Mouse (Mus musculus): ENCODE results near the gene Atxn1. TPM values are rescaled to one million over a fixed set of nuclear protein-coding genes. Genes with fewer than 3 reads are reported as not detected.

Atxn1 gene
- polyA plus RNA-seq, 1 experiment from 2014 or later, result 1.6 TPM

DNA sequence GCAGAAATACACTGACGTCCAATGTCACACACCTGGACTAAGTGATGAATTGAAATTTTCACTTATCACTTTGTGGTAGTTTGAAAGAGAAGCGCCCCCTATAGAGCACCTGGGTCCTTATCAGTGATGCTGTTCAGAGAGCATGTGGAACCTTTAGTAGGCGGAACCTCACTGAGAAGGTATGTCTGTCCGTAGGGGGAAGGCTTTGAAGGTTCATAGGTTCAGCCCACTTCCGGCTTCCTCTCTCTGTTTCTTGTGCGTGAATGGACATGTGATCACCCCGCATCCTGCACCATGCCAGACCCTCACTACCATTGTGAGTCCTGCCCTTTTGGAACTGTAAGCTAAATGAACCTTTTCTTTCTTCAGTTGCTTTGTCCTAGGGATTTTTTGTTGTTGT is 29.0 kb downstream of the Atxn1 start:
- no peak for DNase-seq (ENCODE audit: extremely low spot score, low spot score)
- Histone ChIP-seq H3K4me3 (no peak overlapping the region), H3K36me3 (replicated peaks) (peaks cover 3% of the 10 kb centered on the region; the same call in 1 of the 2 replicates), H3K4me1 (no peaks in the 10 kb centered on the region), H3K27ac (no peak overlapping the region), H3K27me3 (ENCODE audit: poor library complexity, severe bottlenecking) (no peaks in the 10 kb centered on the region), H3K9me3 (peaks cover 5% of the 10 kb centered on the region; the same call in 1 of the 2 replicates)
- WGBS, result 80% methylated on average over 7 of the region's 7 CpGs

DNA sequence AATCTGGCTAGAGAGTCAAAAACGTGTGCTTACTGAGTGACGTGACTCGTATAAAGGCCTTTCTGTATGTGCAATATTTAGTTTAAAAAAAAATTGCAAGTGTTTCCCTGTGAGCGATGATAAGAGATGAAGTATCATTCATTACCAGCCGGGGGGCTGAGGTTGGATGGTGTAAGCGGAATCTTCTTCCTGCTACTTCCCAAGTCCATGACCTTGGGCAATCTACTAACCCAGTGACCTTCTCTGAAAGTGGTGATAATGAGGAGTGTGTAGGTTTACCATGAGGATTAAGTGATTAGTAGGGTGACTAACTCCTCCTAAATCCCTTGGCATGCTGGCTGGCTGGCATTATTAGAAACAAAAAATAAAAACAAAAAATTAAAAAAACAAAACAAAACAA is 30.0 kb downstream of the Atxn1 start:
- H3K27ac ChIP-seq, result no peak overlapping the region
- no peak for DNase-seq (ENCODE audit: extremely low spot score, low spot score)
- H3K27me3 ChIP-seq (ENCODE audit: poor library complexity, severe bottlenecking), result no peaks in the 10 kb centered on the region
- H3K36me3 ChIP-seq (replicated peaks), result peaks cover 3% of the 10 kb centered on the region; the same call in 1 of the 2 replicates
- no peak overlapping the region for H3K4me3 ChIP-seq
- peaks cover 2% of the 10 kb centered on the region for H3K4me1 ChIP-seq
- H3K9me3 ChIP-seq, result peaks cover 5% of the 10 kb centered on the region; the same call in 1 of the 2 replicates
- WGBS, result 81% methylated on average over 6 of the region's 6 CpGs

DNA sequence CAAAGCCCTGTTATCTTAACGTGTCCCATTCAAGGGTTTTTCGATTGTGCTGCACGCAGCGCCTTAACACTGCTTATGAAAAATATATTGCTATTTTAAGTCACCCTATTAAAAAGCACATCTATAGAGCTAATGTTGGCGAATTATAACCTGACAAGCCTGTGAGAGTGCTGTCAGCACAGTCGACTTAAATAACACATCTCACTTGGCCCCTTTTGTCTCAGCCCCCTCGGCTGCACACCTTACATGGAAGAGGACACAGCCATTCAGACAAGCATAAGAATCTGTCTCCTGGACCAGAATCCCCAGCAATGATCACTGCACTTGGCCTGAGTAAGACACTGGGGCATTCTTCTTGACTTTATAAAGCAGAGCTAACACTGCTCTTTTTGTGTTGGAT is 30.7 kb downstream of the Atxn1 start:
- WGBS, result 85% methylated on average over 7 of the region's 7 CpGs
- H3K9me3 ChIP-seq, result peaks cover 5% of the 10 kb centered on the region; the same call in 1 of the 2 replicates
- H3K27me3 ChIP-seq (ENCODE audit: poor library complexity, severe bottlenecking), result no peaks in the 10 kb centered on the region
- H3K4me1 ChIP-seq, result peaks cover 9% of the 10 kb centered on the region
- no peak overlapping the region for H3K4me3 ChIP-seq
- no peak for DNase-seq (ENCODE audit: extremely low spot score, low spot score)
- no peak overlapping the region for H3K27ac ChIP-seq
- peaks cover 3% of the 10 kb centered on the region; the same call in 1 of the 2 replicates for H3K36me3 ChIP-seq (replicated peaks)

DNA sequence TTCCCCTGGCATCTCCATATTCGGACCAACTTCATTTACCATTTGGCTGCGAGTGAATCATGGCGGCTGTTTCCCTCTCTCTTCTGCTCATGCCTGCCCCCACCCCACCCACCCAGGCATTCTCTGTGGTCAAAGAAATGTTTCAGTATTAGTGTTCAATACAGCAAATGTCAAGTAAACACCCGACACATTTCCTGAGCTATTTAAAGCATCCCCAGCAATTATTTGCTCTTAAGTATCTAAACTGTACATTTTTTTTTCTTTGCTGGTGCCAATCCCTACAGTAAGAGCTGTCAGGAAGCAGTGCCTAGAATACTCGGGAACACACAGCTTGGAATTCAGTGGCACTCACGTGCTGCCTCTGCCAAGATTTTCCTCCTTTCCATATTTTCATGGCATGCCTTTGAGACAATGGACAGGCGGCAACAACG is 32.3 kb downstream of the Atxn1 start:
- Histone ChIP-seq H3K4me3 (no peak overlapping the region), H3K27ac (no peak overlapping the region), H3K27me3 (ENCODE audit: poor library complexity, severe bottlenecking) (no peaks in the 10 kb centered on the region), H3K9me3 (peaks cover 5% of the 10 kb centered on the region; the same call in 1 of the 2 replicates), H3K4me1 (peaks cover 9% of the 10 kb centered on the region), H3K36me3 (replicated peaks) (peaks cover 3% of the 10 kb centered on the region; the same call in 1 of the 2 replicates)
- DNase-seq (ENCODE audit: extremely low spot score, low spot score), result no peak
- 92% methylated on average over 8 of the region's 8 CpGs for WGBS

DNA sequence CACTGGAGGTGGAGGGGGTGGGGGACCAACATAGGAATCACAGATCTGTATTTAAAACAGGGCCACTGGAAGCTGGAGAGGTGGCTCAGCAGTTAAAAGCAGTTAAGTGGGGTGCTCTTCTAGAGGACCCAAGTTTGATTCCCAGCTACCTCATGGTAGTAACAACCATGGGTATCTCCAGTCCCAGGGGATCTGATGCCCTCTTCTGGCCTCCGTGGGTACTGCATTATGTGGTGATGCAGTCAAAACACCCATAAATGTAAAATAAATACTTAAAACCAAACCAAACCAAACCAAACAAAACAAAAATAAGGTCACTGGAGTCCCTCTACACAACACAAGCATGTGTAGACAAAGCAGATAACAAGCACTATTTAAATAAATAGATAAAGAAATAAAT is 32.9 kb downstream of the Atxn1 start:
- H3K27ac ChIP-seq, result no peak overlapping the region
- H3K36me3 ChIP-seq (replicated peaks), result peaks cover 3% of the 10 kb centered on the region; the same call in 1 of the 2 replicates
- H3K4me1 ChIP-seq, result peaks cover 9% of the 10 kb centered on the region
- no peak for DNase-seq (ENCODE audit: extremely low spot score, low spot score)
- H3K4me3 ChIP-seq, result no peak overlapping the region
- no peaks in the 10 kb centered on the region for H3K27me3 ChIP-seq (ENCODE audit: poor library complexity, severe bottlenecking)
- WGBS, result 50% methylated on average over 1 of the region's 1 CpGs
- H3K9me3 ChIP-seq, result peaks cover 5% of the 10 kb centered on the region; the same call in 1 of the 2 replicates

DNA sequence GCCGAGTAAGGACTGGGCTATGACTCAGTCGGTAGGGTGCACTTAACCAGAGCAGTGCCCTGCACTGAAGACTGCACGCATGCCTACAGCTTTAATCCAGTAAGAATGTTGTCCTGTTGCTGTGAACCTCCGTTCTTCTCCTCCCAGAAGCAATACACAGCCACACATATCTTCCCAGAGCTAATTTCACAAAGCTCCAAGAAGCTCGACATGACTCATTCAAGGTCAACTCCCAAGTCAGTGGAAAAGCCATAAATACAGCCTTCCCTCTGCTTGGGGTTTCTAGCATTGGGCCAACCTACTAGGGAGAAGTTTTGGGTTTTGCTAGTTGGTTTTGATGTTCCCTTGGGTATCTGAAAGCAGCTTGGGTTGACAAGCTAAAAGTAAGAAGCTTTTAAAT is 33.6 kb downstream of the Atxn1 start:
- peaks cover 5% of the 10 kb centered on the region; the same call in 1 of the 2 replicates for H3K9me3 ChIP-seq
- DNase-seq (ENCODE audit: extremely low spot score, low spot score), result no peak
- no peak overlapping the region for H3K27ac ChIP-seq
- H3K4me3 ChIP-seq, result no peak overlapping the region
- WGBS, result 95% methylated on average over 5 of the region's 5 CpGs
- H3K27me3 ChIP-seq (ENCODE audit: poor library complexity, severe bottlenecking), result no peaks in the 10 kb centered on the region
- H3K36me3 ChIP-seq (replicated peaks), result peaks cover 3% of the 10 kb centered on the region; the same call in 1 of the 2 replicates
- peaks cover 9% of the 10 kb centered on the region for H3K4me1 ChIP-seq

DNA sequence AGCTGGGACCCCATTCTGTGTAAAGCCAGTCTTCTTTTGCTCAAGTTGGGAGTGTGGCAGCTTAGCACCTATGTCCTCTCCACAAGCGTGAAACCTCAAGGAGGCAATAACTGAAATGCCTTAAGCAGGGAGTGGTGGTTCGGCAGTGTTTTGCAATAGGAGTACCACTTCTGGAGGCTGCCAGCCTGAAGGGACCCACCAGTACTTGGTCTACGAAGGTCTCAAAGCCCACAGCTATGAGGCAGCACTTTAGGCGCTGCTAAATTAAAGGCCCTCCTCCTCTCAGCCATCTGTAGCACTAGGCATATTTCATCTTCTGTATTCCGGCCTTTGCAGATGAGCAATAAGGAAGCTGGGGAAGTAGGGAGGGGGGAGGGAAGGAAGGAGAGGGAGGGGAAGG is 35.1 kb downstream of the Atxn1 start:
- no peak overlapping the region for H3K27ac ChIP-seq
- no peaks in the 10 kb centered on the region for H3K27me3 ChIP-seq (ENCODE audit: poor library complexity, severe bottlenecking)
- H3K4me3 ChIP-seq, result no peak overlapping the region
- WGBS, result 79% methylated on average over 5 of the region's 5 CpGs
- H3K9me3 ChIP-seq, result peaks cover 5% of the 10 kb centered on the region; the same call in 1 of the 2 replicates
- H3K36me3 ChIP-seq (replicated peaks), result peaks cover 3% of the 10 kb centered on the region; the same call in 1 of the 2 replicates
- H3K4me1 ChIP-seq, result peaks cover 9% of the 10 kb centered on the region
- DNase-seq (ENCODE audit: extremely low spot score, low spot score), result no peak

DNA sequence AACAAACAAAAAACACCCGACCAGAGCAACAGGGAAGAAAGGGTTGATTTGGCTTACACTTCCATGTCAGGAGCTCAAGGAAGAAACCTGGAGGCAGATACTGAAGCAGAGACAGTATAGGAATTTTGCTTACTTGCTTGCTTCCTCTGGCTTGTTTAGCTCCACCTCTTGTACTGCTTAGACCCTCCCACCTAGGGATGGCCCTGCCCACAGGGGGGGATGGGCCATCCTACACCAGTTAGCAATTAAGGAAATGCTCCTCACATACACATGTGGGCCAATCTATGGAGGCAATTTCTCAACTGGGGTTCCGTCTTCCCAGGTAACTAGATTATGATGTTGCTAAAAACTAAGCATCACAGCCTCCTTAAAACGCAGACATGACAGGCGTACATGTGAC is 39.5 kb downstream of the Atxn1 start:
- Histone ChIP-seq H3K27ac (no peak overlapping the region), H3K27me3 (ENCODE audit: poor library complexity, severe bottlenecking) (no peaks in the 10 kb centered on the region), H3K36me3 (replicated peaks) (no peaks in the 10 kb centered on the region), H3K4me1 (peaks cover 9% of the 10 kb centered on the region), H3K9me3 (no peaks in the 10 kb centered on the region), H3K4me3 (no peak overlapping the region)
- 86% methylated on average over 4 of the region's 4 CpGs for WGBS
- DNase-seq (ENCODE audit: extremely low spot score, low spot score), result no peak

DNA sequence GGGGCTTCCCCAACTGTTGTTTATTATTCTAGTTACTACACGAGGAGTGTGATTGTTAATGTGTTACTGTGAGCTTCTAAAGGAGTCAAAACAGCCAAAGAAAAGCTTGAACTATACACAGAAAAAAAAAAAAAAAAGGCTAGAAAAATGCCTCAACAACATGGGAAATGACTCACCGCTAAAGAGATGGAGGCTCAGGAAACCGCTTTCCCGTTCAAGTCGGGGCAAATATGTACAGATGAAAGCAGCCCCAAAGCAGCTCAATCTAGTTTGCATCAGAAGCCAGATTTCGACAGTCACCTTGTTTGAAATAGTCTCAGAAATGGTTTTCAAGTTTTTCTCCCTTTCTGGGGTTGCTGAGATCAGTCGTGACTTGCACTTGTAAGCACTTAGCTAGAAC is 40.3 kb downstream of the Atxn1 start:
- no peak for DNase-seq (ENCODE audit: extremely low spot score, low spot score)
- Histone ChIP-seq H3K36me3 (replicated peaks) (no peaks in the 10 kb centered on the region), H3K4me1 (peaks cover 4% of the 10 kb centered on the region), H3K27me3 (ENCODE audit: poor library complexity, severe bottlenecking) (no peaks in the 10 kb centered on the region), H3K27ac (no peak overlapping the region), H3K4me3 (no peak overlapping the region), H3K9me3 (no peaks in the 10 kb centered on the region)
- WGBS, result 85% methylated on average over 7 of the region's 7 CpGs

DNA sequence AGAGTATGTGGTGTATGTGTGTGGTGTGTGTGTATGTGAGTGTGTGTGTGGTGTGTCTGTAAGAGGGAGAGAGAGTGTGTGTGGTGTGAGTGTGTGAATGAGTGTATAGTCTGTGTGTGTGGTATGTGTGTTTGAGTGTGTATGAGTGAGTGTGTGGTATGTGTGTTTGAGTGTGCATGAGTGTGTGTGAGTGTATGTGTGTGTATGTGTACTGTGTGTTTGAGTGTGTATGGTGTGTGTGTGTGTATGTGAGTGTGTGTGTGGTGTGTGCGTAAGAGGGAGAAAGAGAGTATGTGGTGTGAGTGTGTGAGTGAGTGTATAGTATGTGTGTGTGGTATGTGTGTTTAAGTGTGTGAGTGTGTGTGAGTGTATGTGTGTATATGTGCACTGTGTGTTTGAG is 41.7 kb downstream of the Atxn1 start:
- 97% methylated on average over 1 of the region's 1 CpGs for WGBS
- Histone ChIP-seq H3K4me1 (no peaks in the 10 kb centered on the region), H3K27ac (no peak overlapping the region), H3K4me3 (no peak overlapping the region), H3K27me3 (ENCODE audit: poor library complexity, severe bottlenecking) (no peaks in the 10 kb centered on the region), H3K36me3 (replicated peaks) (no peaks in the 10 kb centered on the region), H3K9me3 (no peaks in the 10 kb centered on the region)
- DNase-seq (ENCODE audit: extremely low spot score, low spot score), result no peak

DNA sequence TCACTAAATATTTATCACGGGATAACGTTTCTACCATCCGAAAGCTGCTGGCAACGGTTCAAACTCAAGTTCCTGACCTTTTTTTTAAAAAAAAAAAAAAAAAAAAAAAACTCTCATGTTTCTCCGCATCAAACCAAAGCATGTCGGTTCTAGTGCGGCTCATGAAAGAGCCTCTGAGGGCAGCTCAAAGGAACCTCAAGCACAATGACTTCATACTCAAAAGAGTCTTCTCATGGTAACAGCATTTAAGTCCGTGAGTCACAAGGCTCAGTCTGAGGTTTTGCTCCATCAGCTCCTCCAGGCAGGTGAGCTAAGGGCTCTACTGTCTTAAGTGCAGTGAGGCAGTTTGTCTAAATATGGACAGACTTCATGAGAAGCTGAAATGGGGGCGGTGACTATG is 42.3 kb downstream of the Atxn1 start:
- H3K27ac ChIP-seq, result no peak overlapping the region
- WGBS, result 86% methylated on average over 9 of the region's 9 CpGs
- DNase-seq (ENCODE audit: extremely low spot score, low spot score), result no peak
- no peaks in the 10 kb centered on the region for H3K36me3 ChIP-seq (replicated peaks)
- H3K4me1 ChIP-seq, result no peaks in the 10 kb centered on the region
- no peaks in the 10 kb centered on the region for H3K27me3 ChIP-seq (ENCODE audit: poor library complexity, severe bottlenecking)
- H3K9me3 ChIP-seq, result no peaks in the 10 kb centered on the region
- no peak overlapping the region for H3K4me3 ChIP-seq

DNA sequence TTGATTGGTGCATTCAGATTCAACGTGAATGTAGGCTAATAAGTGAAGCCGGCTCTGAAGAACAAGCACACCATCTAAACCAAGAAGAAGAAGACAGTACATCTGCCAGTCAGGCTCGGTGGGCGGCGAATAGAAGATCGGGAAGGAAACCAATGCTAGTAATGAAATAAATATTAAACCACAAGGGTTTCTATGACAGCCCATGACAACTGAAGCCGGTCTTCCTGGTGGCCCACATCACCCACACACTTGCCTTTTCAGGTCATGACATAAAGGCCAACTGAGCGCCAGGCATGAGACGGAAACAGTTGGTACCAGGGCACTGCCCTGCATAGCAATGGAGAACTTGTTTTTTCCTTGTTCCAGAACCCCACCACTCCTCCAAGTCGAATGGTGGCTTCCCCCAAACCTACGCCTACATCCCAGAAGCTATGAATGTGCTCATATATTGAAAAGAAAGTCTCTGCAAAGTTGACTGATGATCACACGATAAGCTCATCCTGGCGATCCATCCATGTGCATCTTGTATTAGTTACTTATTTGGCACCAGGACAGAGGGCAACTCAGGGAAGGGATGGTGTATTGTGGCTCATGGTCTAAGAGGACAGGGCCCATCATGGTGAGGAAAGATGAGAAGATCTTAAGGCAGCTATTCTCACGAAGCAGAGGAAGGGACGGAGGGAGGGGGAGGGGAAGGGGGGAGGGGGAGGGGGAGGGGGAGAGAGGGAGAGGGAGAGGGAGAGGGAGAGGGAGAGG is 45.7 kb downstream of the Atxn1 start:
- H3K4me1 ChIP-seq, result no peaks in the 10 kb centered on the region
- H3K4me3 ChIP-seq, result no peak overlapping the region
- H3K27me3 ChIP-seq (ENCODE audit: poor library complexity, severe bottlenecking), result no peaks in the 10 kb centered on the region
- H3K27ac ChIP-seq, result no peak overlapping the region
- no peak for DNase-seq (ENCODE audit: extremely low spot score, low spot score)
- H3K36me3 ChIP-seq (replicated peaks), result no peaks in the 10 kb centered on the region
- no peaks in the 10 kb centered on the region for H3K9me3 ChIP-seq
- 93% methylated on average over 13 of the region's 15 CpGs for WGBS

DNA sequence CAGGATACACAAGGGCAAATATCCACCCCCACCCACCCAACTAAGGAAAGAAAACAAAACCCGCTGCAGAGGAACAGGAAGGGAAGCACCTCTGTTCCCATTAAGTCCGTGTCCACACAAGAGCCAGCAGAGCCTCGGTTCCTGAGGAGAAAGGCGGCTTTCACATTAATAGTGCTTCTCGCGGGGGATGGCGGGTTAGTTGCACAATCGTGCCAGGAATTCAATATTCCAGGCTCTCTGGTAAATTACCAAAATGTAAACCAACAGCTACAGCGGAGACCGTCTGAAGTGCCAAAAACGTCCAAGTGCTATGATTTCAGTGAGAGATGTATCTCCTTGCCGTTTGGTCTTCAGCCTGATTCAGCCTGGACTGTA is 46.8 kb downstream of the Atxn1 start:
- no peak for DNase-seq (ENCODE audit: extremely low spot score, low spot score)
- Histone ChIP-seq H3K4me3 (no peak overlapping the region), H3K27me3 (ENCODE audit: poor library complexity, severe bottlenecking) (no peaks in the 10 kb centered on the region), H3K9me3 (no peaks in the 10 kb centered on the region), H3K36me3 (replicated peaks) (no peaks in the 10 kb centered on the region), H3K27ac (no peak overlapping the region), H3K4me1 (no peaks in the 10 kb centered on the region)
- WGBS, result 88% methylated on average over 12 of the region's 12 CpGs

All from forebrain, embryonic 10.5 days (tissue).